Mouse (Mus musculus) leukemia stem cell, adult 10-12 weeks (primary cell): Measurements from ENCODE around the gene Slxl1. TPM values are rescaled to one million over a fixed set of nuclear protein-coding genes. Genes with fewer than 3 reads are reported as not detected.

Experiments used
- polyA plus RNA-seq: library from polyadenylated mRNA; stranded (reverse); fragments of >175 nt; gene quantifications from 2 replicates; pipeline ENCODE4 v1.2.3, GENCODE M21; 2012; ENCODE audit warnings: low replicate concordance

Gene Slxl1
- polyA plus RNA-seq, result not detected in 2 replicates

GRCm38 (mm10) chrX:55226576-55226975 lies at the start of gene Slxl1:
TSS of gene Slxl1 (plus strand) at chrX:55226876.

